Mouse (Mus musculus) forebrain, embryonic 14.5 days (tissue): ENCODE measurements at regions not wholly inside any gene's neighbourhood (a gene's known extent, or its start where the extent isn't known, plus 50 kb on each side); places are given as distances from the start of the nearest gene placed in this dataset.

Experiments used
- ATAC-seq: fragments of 200-750 bp; cut with Nextera tagmentation; 2 replicates; pipeline ENCODE4 v1.8.0; 2017; ENCODE audit warnings: mild to moderate bottlenecking, moderate library complexity
- DNase-seq: peaks from one replicate; pipeline ENCODE4 v3.0.0-alpha.2; 2015; ENCODE audit warnings: low spot score
- H3K27ac ChIP-seq: fragments of 300-500 bp; sonication (generic); 2 replicates; pipeline ENCODE4 v1.5.1; 2014; ENCODE audit warnings: low read depth, mild to moderate bottlenecking, control low read depth, low read length, moderate library complexity
- H3K27me3 ChIP-seq: fragments of 300-500 bp; sonication (generic); replicated peaks from 2 replicates; pipeline ENCODE4 v1.6.1; 2014; ENCODE audit warnings: low read length, control low read depth, mixed read lengths; ENCODE audit not compliant: control insufficient read depth, insufficient read depth
- H3K36me3 ChIP-seq: fragments of 300-500 bp; sonication (generic); 2 replicates; pipeline ENCODE4 v1.6.1; 2014; ENCODE audit warnings: low read length, control low read depth; ENCODE audit not compliant: control insufficient read depth, insufficient read depth
- H3K4me1 ChIP-seq: fragments of 300-500 bp; sonication (generic); 2 replicates; pipeline ENCODE4 v1.6.1; 2014; ENCODE audit warnings: antibody characterized with exemption, low read length, control low read depth; ENCODE audit not compliant: control insufficient read depth, insufficient read depth
- H3K4me2 ChIP-seq: fragments of 300-500 bp; sonication (generic); 2 replicates; pipeline ENCODE4 v1.6.1; 2014; ENCODE audit warnings: mild to moderate bottlenecking, control low read depth, low read length
- H3K4me3 ChIP-seq: fragments of 300-500 bp; sonication (generic); 2 replicates; pipeline ENCODE4 v1.5.1; 2014; ENCODE audit warnings: low read depth, low read length, control low read depth
- H3K9ac ChIP-seq: fragments of 300-500 bp; sonication (generic); 2 replicates; pipeline ENCODE4 v1.6.1; 2014; ENCODE audit warnings: mild to moderate bottlenecking, low read length, control low read depth, moderate library complexity
- H3K9me3 ChIP-seq: fragments of 300-500 bp; sonication (generic); replicated peaks from 2 replicates; pipeline ENCODE4 v1.6.1; 2016; ENCODE audit warnings: low read length, control low read depth, mixed read lengths; ENCODE audit not compliant: control insufficient read depth
- WGBS: fragments of 180-500 bp; shearing (Covaris S2); extraction: QIAGEN DNeasy Blood & Tissue Kit; methylation state at CpG from one replicate; pipeline ENCODE4 v1.1.7; 2014; 5-methylcytosine and 5-hydroxymethylcytosine counted together

DNA sequence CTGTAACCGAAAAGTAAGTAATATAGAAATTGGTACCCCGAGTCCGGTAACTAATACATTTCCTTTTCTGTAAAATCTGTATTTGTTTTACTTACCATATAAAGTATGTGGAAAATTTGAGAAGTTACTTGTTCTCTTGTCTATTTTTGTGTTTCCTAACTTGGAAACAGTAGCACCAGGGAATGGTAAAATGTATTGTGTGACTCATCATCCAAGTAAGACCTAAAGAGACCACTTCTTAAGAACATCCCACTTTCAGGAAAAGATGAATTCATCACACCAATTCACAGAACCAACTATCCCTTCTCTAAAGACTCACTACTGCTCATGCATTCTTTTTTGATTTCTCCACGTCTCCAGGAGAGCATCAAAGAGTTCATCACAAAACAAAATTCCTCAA lies 457.6 kb upstream of the Htr2a start:
- DNase-seq (no peak), ATAC-seq (no peak)
- no peak overlapping the region for H3K4me2 ChIP-seq
- H3K27me3 ChIP-seq: no peaks in the 10 kb centered on the region
- no peaks in the 10 kb centered on the region for H3K36me3 ChIP-seq
- no peak overlapping the region for H3K27ac ChIP-seq
- no peaks in the 10 kb centered on the region for H3K9me3 ChIP-seq
- H3K4me3 ChIP-seq: no peak overlapping the region
- WGBS: 91% methylated on average over 4 of the region's 4 CpGs
- no peak overlapping the region for H3K9ac ChIP-seq
- no peaks in the 10 kb centered on the region for H3K4me1 ChIP-seq

DNA sequence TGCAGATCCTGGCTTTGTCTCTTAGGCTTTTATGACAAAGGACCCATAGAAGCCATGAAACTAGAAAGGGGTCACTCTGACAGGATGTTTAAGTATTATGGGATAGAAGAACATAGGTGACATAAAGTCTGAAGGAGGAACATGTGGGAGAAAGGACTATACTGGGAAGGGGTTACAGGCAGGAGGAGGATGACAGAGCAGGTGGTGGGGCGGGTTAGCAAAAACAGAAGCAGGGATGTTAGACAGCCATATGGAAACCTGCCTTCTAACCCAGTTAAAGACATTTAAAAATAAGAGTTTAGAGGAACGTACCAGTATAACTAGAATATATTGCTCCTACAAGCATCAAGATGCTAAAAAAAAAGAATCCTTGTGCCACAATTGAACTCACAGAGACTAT lies 438.9 kb upstream of the Htr2a start:
- WGBS: 90% methylated on average over 2 of the region's 2 CpGs
- Histone ChIP-seq H3K9ac (no peak overlapping the region), H3K27ac (no peak overlapping the region), H3K4me3 (no peak overlapping the region), H3K4me2 (no peak overlapping the region), H3K36me3 (no peaks in the 10 kb centered on the region), H3K4me1 (no peaks in the 10 kb centered on the region), H3K27me3 (no peaks in the 10 kb centered on the region), H3K9me3 (no peaks in the 10 kb centered on the region)
- ATAC-seq (no peak), DNase-seq (no peak)

- ATAC-seq (peak; percentile 29; the same call in 1 of the 2 replicates), DNase-seq (peak; percentile 37)
- Histone ChIP-seq H3K4me3 (no peak overlapping the region), H3K36me3 (no peaks in the 10 kb centered on the region), H3K27me3 (no peaks in the 10 kb centered on the region), H3K4me2 (no peak overlapping the region), H3K9ac (no peak overlapping the region), H3K4me1 (no peaks in the 10 kb centered on the region), H3K27ac (no peak overlapping the region), H3K9me3 (no peaks in the 10 kb centered on the region)
- 70% methylated on average over 1 of the region's 1 CpGs for WGBS
These were observed 435.6 kb upstream of the Htr2a start for GRCm38 (mm10) chr14:74205011-74205410.

DNA sequence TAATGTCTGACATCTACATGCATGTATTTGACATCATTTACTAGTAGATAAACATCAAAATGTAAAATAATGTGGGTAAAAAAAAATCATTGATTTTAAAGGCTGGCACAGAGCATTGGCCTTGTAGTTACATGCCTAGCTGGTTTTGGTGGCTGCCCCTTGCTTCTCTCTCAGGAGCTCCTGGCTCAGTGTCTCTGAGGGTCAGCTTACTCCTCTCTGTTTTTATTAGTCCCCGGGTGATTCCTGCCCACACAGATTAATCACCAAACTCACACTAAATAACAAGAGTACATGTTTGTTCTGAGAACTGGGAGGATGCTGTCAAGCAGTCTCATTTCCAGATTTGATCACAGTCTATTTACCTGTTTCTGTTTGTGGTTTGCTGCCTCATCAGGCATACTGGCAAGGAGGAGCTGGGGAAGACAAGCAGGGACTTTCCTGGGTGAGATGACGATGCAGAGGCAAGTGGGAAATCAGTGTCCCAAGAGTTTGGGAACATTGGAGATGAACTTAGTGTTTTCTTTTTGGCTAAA lies 422.7 kb upstream of the Htr2a start:
- no peak overlapping the region for H3K27ac ChIP-seq
- no peak overlapping the region for H3K9ac ChIP-seq
- H3K4me3 ChIP-seq: no peak overlapping the region
- ATAC-seq (no peak), DNase-seq (no peak)
- no peaks in the 10 kb centered on the region for H3K36me3 ChIP-seq
- 89% methylated on average over 2 of the region's 2 CpGs for WGBS
- H3K4me1 ChIP-seq: no peaks in the 10 kb centered on the region
- no peaks in the 10 kb centered on the region for H3K27me3 ChIP-seq
- H3K9me3 ChIP-seq: no peaks in the 10 kb centered on the region
- H3K4me2 ChIP-seq: no peak overlapping the region

GRCm38 (mm10) chr14:74219761-74220160 lies 420.9 kb upstream of the Htr2a start:
- no peaks in the 10 kb centered on the region for H3K9me3 ChIP-seq
- H3K27me3 ChIP-seq: no peaks in the 10 kb centered on the region
- WGBS: 94% methylated on average over 3 of the region's 3 CpGs
- no peak overlapping the region for H3K27ac ChIP-seq
- H3K9ac ChIP-seq: no peak overlapping the region
- no peak for ATAC-seq
- no peaks in the 10 kb centered on the region for H3K36me3 ChIP-seq
- DNase-seq: no peak
- H3K4me2 ChIP-seq: no peak overlapping the region
- H3K4me3 ChIP-seq: no peak overlapping the region
- no peaks in the 10 kb centered on the region for H3K4me1 ChIP-seq

- WGBS: 77% methylated on average over 1 of the region's 1 CpGs
- H3K4me1 ChIP-seq: no peaks in the 10 kb centered on the region
These were observed 418.5 kb upstream of the Htr2a start for GRCm38 (mm10) chr14:74222093-74222492.

DNA sequence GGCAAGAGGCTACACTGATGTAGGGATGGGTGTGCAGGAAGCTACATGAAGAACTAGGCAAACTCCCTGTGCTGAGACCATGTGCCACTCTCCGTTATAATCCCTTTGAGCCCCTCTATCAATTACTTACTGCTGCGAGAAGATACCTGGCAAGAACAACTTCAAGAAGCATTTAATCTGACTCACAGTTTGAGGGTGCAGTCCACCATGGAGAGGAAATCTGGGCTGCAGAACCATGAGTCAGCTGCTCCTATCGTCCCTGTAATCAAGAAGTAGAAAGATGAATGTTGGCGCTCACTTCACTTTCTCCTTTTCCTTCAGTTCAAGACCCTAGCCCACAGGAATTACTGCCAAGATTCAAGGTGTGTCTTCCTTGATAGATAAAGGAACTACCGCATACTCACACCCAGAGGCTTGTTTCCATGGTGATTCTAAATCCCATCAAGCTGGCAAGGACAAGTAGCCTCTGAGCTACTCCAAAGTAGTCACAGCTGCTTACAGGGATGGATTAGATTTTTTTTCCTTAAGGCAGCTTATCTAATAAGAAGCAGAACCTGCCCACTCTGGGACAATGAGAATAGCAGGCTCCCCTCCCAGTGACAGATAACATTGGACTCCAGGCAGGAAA lies 411.0 kb upstream of the Htr2a start:
- ATAC-seq (no peak), DNase-seq (no peak)
- no peaks in the 10 kb centered on the region for H3K27me3 ChIP-seq
- WGBS: 73% methylated on average over 5 of the region's 5 CpGs
- H3K27ac ChIP-seq: no peak overlapping the region
- no peak overlapping the region for H3K4me3 ChIP-seq
- H3K36me3 ChIP-seq: no peaks in the 10 kb centered on the region
- no peaks in the 10 kb centered on the region for H3K9me3 ChIP-seq
- H3K4me1 ChIP-seq: no peaks in the 10 kb centered on the region
- H3K4me2 ChIP-seq: no peak overlapping the region
- no peak overlapping the region for H3K9ac ChIP-seq

More at GRCm38 (mm10) chr14:74222093-74222492, 418.5 kb upstream of the Htr2a start:
- Histone ChIP-seq H3K27me3 (no peaks in the 10 kb centered on the region), H3K27ac (no peak overlapping the region), H3K4me2 (no peak overlapping the region), H3K9me3 (no peaks in the 10 kb centered on the region), H3K36me3 (no peaks in the 10 kb centered on the region), H3K9ac (no peak overlapping the region), H3K4me3 (no peak overlapping the region)
- DNase-seq: no peak
- no peak for ATAC-seq

DNA sequence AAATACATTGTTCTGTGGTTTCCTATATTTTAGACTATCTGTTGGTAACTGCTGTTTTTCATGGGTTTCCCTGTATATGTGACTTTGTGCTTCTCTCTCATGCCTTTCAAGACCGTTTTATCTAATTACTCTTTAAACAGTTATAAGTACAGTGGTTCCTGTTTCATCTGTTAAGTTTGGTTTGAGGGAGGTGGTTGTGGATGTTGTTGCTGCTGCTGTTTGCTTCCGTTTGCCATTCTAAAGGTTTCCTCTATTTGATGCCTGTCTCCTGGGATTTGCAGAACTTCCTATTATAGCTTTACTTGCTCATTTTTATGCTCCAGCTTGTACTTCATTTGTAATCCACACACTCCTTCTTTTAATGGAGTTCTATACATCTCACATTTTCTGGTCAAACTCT lies 400.4 kb upstream of the Htr2a start:
- 80% methylated on average over 2 of the region's 2 CpGs for WGBS
- no peak overlapping the region for H3K9ac ChIP-seq
- H3K4me3 ChIP-seq: no peak overlapping the region
- ATAC-seq (no peak), DNase-seq (no peak)
- H3K27ac ChIP-seq: no peak overlapping the region
- no peaks in the 10 kb centered on the region for H3K36me3 ChIP-seq
- no peaks in the 10 kb centered on the region for H3K9me3 ChIP-seq
- no peaks in the 10 kb centered on the region for H3K4me1 ChIP-seq
- H3K4me2 ChIP-seq: no peak overlapping the region
- no peaks in the 10 kb centered on the region for H3K27me3 ChIP-seq

DNA sequence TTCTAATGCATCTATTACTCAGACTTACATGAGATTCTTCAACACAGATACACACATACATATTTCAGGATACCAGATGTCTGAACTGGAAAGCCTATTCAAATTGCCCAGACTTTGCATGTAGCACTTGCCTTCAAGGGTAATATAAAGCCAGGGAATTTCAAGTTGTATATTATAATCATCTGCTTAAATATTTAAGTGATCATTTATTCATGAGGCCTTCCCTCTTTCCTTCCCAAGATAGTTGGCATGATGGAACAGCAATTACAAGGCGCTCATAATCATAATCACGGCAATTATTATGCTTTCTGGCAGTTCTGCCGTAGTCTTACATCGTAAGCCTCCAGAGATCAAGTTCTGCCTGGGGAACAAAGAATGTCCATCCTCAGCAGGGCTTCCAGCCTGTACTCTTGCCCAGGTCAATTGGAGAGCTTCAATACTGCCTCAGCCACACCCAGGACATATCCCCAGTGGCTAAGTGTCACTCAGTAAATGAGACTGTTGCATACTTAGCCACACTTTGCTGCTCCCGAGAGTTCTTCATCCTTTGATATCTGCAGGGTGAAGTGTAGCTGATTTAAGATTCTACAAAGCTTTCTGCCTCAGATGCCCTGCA lies 391.3 kb upstream of the Htr2a start:
- Histone ChIP-seq H3K27ac (no peak overlapping the region), H3K4me3 (no peak overlapping the region), H3K9me3 (no peaks in the 10 kb centered on the region), H3K27me3 (no peaks in the 10 kb centered on the region), H3K36me3 (no peaks in the 10 kb centered on the region), H3K9ac (no peak overlapping the region), H3K4me2 (no peak overlapping the region), H3K4me1 (no peaks in the 10 kb centered on the region)
- peak; percentile 37 for DNase-seq
- WGBS: 79% methylated on average over 5 of the region's 5 CpGs
- ATAC-seq: 0 out of 2 replicates have a peak, but pooled peaks have one; percentile 20
